25 mouse cellular contexts compared by ENCODE assay signal in genomic region chr1:30437964-30438363, GRCm38 (mm10).
"Had no signal": no experiment of that assay in that cellular context is flagged by ENCODE, and none has a peak within 500 bp of the region (broad histone marks: within the 10 kb centered on the region; RNA-seq: fewer than 3 reads in every experiment).

No protein-coding gene starts in this region.

- H3K27ac ChIP-seq: heart, adult 2 months; hindbrain, embryonic 10.5 days; hindbrain, embryonic 12.5 days; hindbrain, embryonic 14.5 days; intestine, embryonic 15.5 days; layer of hippocampus, adult 2 months; limb, embryonic 10.5 days; limb, embryonic 12.5 days; liver, embryonic 13.5 days; liver, embryonic 15.5 days had no signal

- H3K4me2 ChIP-seq: heart, embryonic 11.5 days; hindbrain, embryonic 12.5 days; hindbrain, embryonic 14.5 days; intestine, embryonic 15.5 days; limb, embryonic 12.5 days; liver, embryonic 11.5 days; liver, embryonic 13.5 days; liver, embryonic 15.5 days had no signal

- DNase-seq: gastrocnemius, postnatal 14 days; gastrocnemius, postnatal 36 days; heart, adult 11 months; heart, adult 2 months; heart, postnatal 10 days; heart, postnatal 4 days; kidney, adult 18-20 months; kidney, adult 8-10 months; kidney, postnatal 25 days; kidney, postnatal 4 days; liver; liver, embryonic 13.5 days had no signal

- H3K36me3 ChIP-seq: hindbrain, embryonic 10.5 days; hindbrain, embryonic 12.5 days; intestine, embryonic 15.5 days; limb, embryonic 10.5 days; limb, embryonic 12.5 days; liver, embryonic 13.5 days; liver, embryonic 15.5 days had no signal

- H3K4me3 ChIP-seq: heart, adult 2 months; hindbrain, embryonic 10.5 days; hindbrain, embryonic 12.5 days; intestine, embryonic 15.5 days; layer of hippocampus, adult 2 months; limb, embryonic 10.5 days; limb, embryonic 12.5 days; liver, embryonic 13.5 days; liver, embryonic 15.5 days had no signal

- H3K9ac ChIP-seq: hindbrain, embryonic 12.5 days; hindbrain, embryonic 14.5 days; intestine, embryonic 15.5 days; limb, embryonic 12.5 days; liver, embryonic 13.5 days; liver, embryonic 15.5 days had no signal

- H3K9me3 ChIP-seq: hindbrain, embryonic 10.5 days; hindbrain, embryonic 12.5 days; intestine, embryonic 15.5 days; limb, embryonic 10.5 days; limb, embryonic 12.5 days; liver, embryonic 13.5 days; liver, embryonic 15.5 days had no signal

- H3K4me1 ChIP-seq: hindbrain, embryonic 10.5 days; hindbrain, embryonic 12.5 days; intestine, embryonic 15.5 days; limb, embryonic 10.5 days; limb, embryonic 12.5 days; liver, embryonic 13.5 days; liver, embryonic 15.5 days had no signal

- ATAC-seq: hindbrain, embryonic 16.5 days; inflammation-experienced regulatory T-cells, adult 6 months; intestine, embryonic 15.5 days; intestine, postnatal 0 days had no signal

- H3K27me3 ChIP-seq: hindbrain, embryonic 12.5 days; intestine, embryonic 15.5 days; limb, embryonic 12.5 days; liver, embryonic 13.5 days; liver, embryonic 15.5 days had no signal
